Mouse (Mus musculus): ENCODE measurements around the gene Aff1. TPM values are rescaled to one million over a fixed set of nuclear protein-coding genes. Genes with fewer than 3 reads are reported as not detected.

Aff1 gene
- polyA plus RNA-seq, 1 experiment from 2014 or later = 2.0 TPM

GRCm38 (mm10) chr5:103719131-103719530 is 27.0 kb downstream of the Aff1 start:
- H3K9ac ChIP-seq = no peak overlapping the region

GRCm38 (mm10) chr5:103719851-103720250 is 27.7 kb downstream of the Aff1 start:
- Histone ChIP-seq H3K4me2 (no peak overlapping the region), H3K27ac (no peak overlapping the region)
- 59% methylated on average over 3 of the region's 3 CpGs for WGBS

More at GRCm38 (mm10) chr5:103719131-103719530, 27.0 kb downstream of the Aff1 start:
- no peaks in the 10 kb centered on the region for H3K9me3 ChIP-seq (replicated peaks)
- no peak overlapping the region for H3K4me3 ChIP-seq
- H3K27me3 ChIP-seq = no peaks in the 10 kb centered on the region
- WGBS = 22% methylated on average over 6 of the region's 6 CpGs
- no peak for ATAC-seq
- no peak overlapping the region for H3K27ac ChIP-seq
- H3K4me2 ChIP-seq = no peak overlapping the region
- no peaks in the 10 kb centered on the region for H3K4me1 ChIP-seq
- H3K36me3 ChIP-seq (ENCODE audit: poor library complexity, severe bottlenecking) = no peaks in the 10 kb centered on the region

GRCm38 (mm10) chr5:103720967-103721366 is 28.8 kb downstream of the Aff1 start:
- Histone ChIP-seq H3K36me3 (ENCODE audit: poor library complexity, severe bottlenecking) (no peaks in the 10 kb centered on the region), H3K27me3 (no peaks in the 10 kb centered on the region), H3K4me3 (no peak overlapping the region), H3K4me2 (no peak overlapping the region), H3K9me3 (replicated peaks) (no peaks in the 10 kb centered on the region), H3K27ac (no peak overlapping the region), H3K9ac (no peak overlapping the region), H3K4me1 (peaks cover 9% of the 10 kb centered on the region)
- WGBS = 86% methylated on average over 6 of the region's 6 CpGs
- no peak for ATAC-seq

More at GRCm38 (mm10) chr5:103719851-103720250, 27.7 kb downstream of the Aff1 start:
- Histone ChIP-seq H3K36me3 (ENCODE audit: poor library complexity, severe bottlenecking) (no peaks in the 10 kb centered on the region), H3K9me3 (replicated peaks) (no peaks in the 10 kb centered on the region), H3K4me3 (no peak overlapping the region), H3K9ac (no peak overlapping the region), H3K27me3 (no peaks in the 10 kb centered on the region), H3K4me1 (peaks cover 6% of the 10 kb centered on the region)
- ATAC-seq = no peak

GRCm38 (mm10) chr5:103721490-103721889 is 29.3 kb downstream of the Aff1 start:
- no peaks in the 10 kb centered on the region for H3K36me3 ChIP-seq (ENCODE audit: poor library complexity, severe bottlenecking)
- H3K9ac ChIP-seq = no peak overlapping the region
- H3K4me1 ChIP-seq = peaks cover 9% of the 10 kb centered on the region
- WGBS = 89% methylated on average over 4 of the region's 4 CpGs
- no peak for ATAC-seq
- H3K4me3 ChIP-seq = no peak overlapping the region
- H3K9me3 ChIP-seq (replicated peaks) = no peaks in the 10 kb centered on the region
- no peaks in the 10 kb centered on the region for H3K27me3 ChIP-seq
- no peak overlapping the region for H3K4me2 ChIP-seq
- H3K27ac ChIP-seq = no peak overlapping the region

- Histone ChIP-seq H3K4me1 (peaks cover 9% of the 10 kb centered on the region), H3K27me3 (no peaks in the 10 kb centered on the region), H3K36me3 (ENCODE audit: poor library complexity, severe bottlenecking) (no peaks in the 10 kb centered on the region), H3K27ac (no peak overlapping the region), H3K4me3 (no peak overlapping the region), H3K9me3 (replicated peaks) (no peaks in the 10 kb centered on the region), H3K4me2 (no peak overlapping the region), H3K9ac (no peak overlapping the region)
- 93% methylated on average over 4 of the region's 4 CpGs for WGBS
- no peak for ATAC-seq
Measured at GRCm38 (mm10) chr5:103722721-103723120, 30.5 kb downstream of the Aff1 start.

- no peak overlapping the region for H3K4me2 ChIP-seq
- no peak for ATAC-seq
- H3K27ac ChIP-seq = no peak overlapping the region
- H3K4me3 ChIP-seq = no peak overlapping the region
- WGBS = 3% methylated on average over 6 of the region's 6 CpGs
- H3K9ac ChIP-seq = no peak overlapping the region
- H3K36me3 ChIP-seq (ENCODE audit: poor library complexity, severe bottlenecking) = no peaks in the 10 kb centered on the region
- H3K27me3 ChIP-seq = no peaks in the 10 kb centered on the region
- H3K4me1 ChIP-seq = peaks cover 9% of the 10 kb centered on the region
- H3K9me3 ChIP-seq (replicated peaks) = no peaks in the 10 kb centered on the region
Measured at GRCm38 (mm10) chr5:103724384-103724783, 32.2 kb downstream of the Aff1 start.

GRCm38 (mm10) chr5:103724823-103725222 is 32.6 kb downstream of the Aff1 start:
- no peaks in the 10 kb centered on the region for H3K9me3 ChIP-seq (replicated peaks)
- peaks cover 9% of the 10 kb centered on the region for H3K4me1 ChIP-seq
- no peak overlapping the region for H3K4me2 ChIP-seq
- WGBS = 1% methylated on average over 3 of the region's 3 CpGs
- no peak overlapping the region for H3K27ac ChIP-seq
- no peak for ATAC-seq
- no peak overlapping the region for H3K4me3 ChIP-seq
- H3K27me3 ChIP-seq = no peaks in the 10 kb centered on the region
- H3K36me3 ChIP-seq (ENCODE audit: poor library complexity, severe bottlenecking) = no peaks in the 10 kb centered on the region
- H3K9ac ChIP-seq = no peak overlapping the region

DNA sequence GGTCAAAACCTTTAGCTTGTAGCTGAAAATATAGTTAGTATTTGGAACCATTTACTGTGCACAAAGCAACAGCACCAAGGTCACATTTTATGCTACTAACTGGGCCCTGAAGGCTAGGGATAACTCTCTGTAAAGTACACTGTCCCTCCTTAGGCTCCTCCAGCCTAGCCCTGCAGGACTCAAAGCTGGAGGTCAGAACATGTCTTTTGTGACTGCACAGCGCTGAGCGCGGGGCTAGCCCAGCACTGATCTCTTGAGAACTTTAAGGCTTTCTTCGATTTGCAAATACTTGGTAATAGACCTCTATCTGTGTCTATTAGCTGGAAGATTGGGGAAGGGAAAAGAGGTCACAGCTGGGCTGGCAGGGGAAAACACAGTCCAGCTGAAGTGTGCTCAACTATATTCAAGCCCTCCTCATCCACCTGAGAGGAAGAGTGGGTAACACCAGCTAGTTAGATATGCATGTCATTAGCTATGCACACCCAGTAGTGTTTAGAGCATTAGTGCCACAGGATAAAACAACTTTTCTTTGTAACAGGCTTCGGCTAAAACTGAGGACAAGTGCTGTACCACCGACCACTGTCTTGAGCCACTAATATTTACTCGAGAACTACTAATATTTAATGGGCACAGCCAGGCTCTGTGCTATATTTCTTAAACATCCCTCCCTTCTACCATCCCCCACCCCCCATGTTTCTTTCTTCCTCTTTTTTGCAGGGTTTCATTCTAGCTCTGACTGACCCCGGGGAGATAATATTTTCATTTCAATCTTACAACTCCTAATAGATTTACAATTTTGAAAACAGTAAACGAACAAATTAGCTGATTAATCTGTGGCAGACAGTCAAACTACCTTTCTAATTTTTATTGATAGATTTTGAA is 33.3 kb downstream of the Aff1 start:
- Histone ChIP-seq H3K27me3 (no peaks in the 10 kb centered on the region), H3K9me3 (replicated peaks) (no peaks in the 10 kb centered on the region), H3K9ac (no peak overlapping the region), H3K36me3 (ENCODE audit: poor library complexity, severe bottlenecking) (no peaks in the 10 kb centered on the region), H3K27ac (no peak overlapping the region), H3K4me1 (peaks cover 9% of the 10 kb centered on the region), H3K4me2 (no peak overlapping the region), H3K4me3 (no peak overlapping the region)
- no peak for ATAC-seq
- 49% methylated on average over 9 of the region's 9 CpGs for WGBS

DNA sequence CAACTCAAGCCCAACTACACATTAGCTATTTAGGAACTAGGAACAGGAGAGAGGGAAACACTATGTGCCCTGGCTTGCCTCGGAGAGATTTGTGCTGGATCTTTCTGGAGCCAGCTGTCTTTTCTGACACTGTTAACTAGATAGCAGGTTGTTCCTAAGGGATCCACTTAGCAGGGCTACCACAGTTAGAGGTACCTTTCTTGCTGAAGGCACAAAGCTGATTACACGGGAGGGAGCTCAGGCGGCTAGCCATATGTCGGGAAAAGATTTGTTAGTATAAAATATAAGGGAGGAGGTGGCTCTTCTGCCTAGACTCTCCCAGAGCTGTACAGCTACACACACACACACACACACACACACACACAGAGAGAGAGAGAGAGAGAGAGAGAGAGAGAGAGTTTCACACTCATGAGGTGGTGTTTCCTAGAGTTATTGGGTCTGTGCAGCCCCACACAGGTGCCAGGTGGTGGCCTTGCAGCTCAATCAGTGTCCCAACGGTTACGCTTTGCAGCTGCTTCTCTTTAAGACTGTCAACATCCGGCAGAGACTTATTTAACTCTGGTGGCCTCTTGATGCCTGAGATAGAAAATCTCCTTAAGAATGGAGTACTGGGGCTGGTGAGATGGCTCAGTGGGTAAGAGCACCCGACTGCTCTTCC is 34.2 kb downstream of the Aff1 start:
- no peaks in the 10 kb centered on the region for H3K36me3 ChIP-seq (ENCODE audit: poor library complexity, severe bottlenecking)
- H3K4me3 ChIP-seq = no peak overlapping the region
- no peak overlapping the region for H3K27ac ChIP-seq
- H3K4me2 ChIP-seq = no peak overlapping the region
- no peaks in the 10 kb centered on the region for H3K27me3 ChIP-seq
- no peak overlapping the region for H3K9ac ChIP-seq
- peaks cover 9% of the 10 kb centered on the region for H3K4me1 ChIP-seq
- WGBS = 61% methylated on average over 8 of the region's 8 CpGs
- no peak for ATAC-seq
- no peaks in the 10 kb centered on the region for H3K9me3 ChIP-seq (replicated peaks)

DNA sequence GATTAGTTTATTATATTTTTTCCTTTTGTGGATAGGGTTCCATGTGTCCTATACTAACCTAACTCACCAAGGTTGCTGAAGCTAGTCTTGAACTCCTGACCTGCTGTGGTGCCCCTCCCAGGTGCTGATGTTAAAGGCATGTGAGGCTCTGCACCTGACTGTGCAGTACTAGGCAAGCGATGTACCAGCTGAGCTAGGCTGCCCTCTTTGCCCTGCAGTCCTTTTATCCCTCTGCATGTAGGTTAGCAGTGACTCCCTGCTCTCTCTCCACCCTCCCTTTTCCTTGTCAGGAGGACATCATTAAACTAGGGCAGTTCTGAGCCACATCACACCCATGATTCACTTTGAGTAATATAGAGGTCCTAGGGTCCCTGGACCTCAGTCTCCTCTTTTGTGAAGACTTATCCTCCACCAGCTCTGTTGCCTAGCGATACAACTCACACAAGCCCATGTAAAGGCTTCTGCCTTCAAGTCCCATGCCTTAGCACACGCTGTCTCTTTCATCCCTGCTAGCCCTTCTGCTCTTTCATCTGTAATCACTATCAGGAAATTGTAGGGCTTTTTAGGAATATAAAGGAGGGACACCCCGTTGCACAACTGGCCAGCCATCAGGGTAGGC is 35.7 kb downstream of the Aff1 start:
- Histone ChIP-seq H3K4me1 (peaks cover 9% of the 10 kb centered on the region), H3K9me3 (replicated peaks) (no peaks in the 10 kb centered on the region), H3K4me3 (no peak overlapping the region), H3K27me3 (no peaks in the 10 kb centered on the region), H3K4me2 (no peak overlapping the region), H3K9ac (no peak overlapping the region), H3K36me3 (ENCODE audit: poor library complexity, severe bottlenecking) (no peaks in the 10 kb centered on the region), H3K27ac (no peak overlapping the region)
- peak; percentile 38; the same call in 1 of the 2 replicates for ATAC-seq
- WGBS = 71% methylated on average over 4 of the region's 4 CpGs

- Histone ChIP-seq H3K36me3 (ENCODE audit: poor library complexity, severe bottlenecking) (no peaks in the 10 kb centered on the region), H3K9me3 (replicated peaks) (no peaks in the 10 kb centered on the region), H3K27ac (no peak overlapping the region), H3K4me3 (no peak overlapping the region), H3K4me1 (peaks cover 9% of the 10 kb centered on the region), H3K4me2 (no peak overlapping the region), H3K9ac (no peak overlapping the region), H3K27me3 (no peaks in the 10 kb centered on the region)
- 85% methylated on average over 1 of the region's 1 CpGs for WGBS
- no peak for ATAC-seq
Measured at GRCm38 (mm10) chr5:103729225-103729624, 37.1 kb downstream of the Aff1 start.

GRCm38 (mm10) chr5:103730142-103730541 is 38.0 kb downstream of the Aff1 start:
- H3K36me3 ChIP-seq (ENCODE audit: poor library complexity, severe bottlenecking) = no peaks in the 10 kb centered on the region
- no peak overlapping the region for H3K27ac ChIP-seq
- no peaks in the 10 kb centered on the region for H3K27me3 ChIP-seq
- H3K4me3 ChIP-seq = no peak overlapping the region
- H3K9ac ChIP-seq = no peak overlapping the region
- H3K9me3 ChIP-seq (replicated peaks) = no peaks in the 10 kb centered on the region
- WGBS = 92% methylated on average over 1 of the region's 1 CpGs
- H3K4me2 ChIP-seq = no peak overlapping the region
- 0 out of 2 replicates have a peak, but pooled peaks cover under 1% of the 10 kb centered on the region for H3K4me1 ChIP-seq
- no peak for ATAC-seq
